Mouse (Mus musculus) small intestine, adult 2 months (tissue): ENCODE measurements around the gene Noto.

Experiments
- CTCF ChIP-seq: fragments of 200-500 bp; IDR thresholded peaks from 2 replicates; pipeline ENCODE4 v1.5.1; 2012; ENCODE audit warnings: low read depth, mild to moderate bottlenecking, control low read depth, inconsistent platforms, low read length, moderate library complexity, mixed read lengths; ENCODE audit not compliant: insufficient replicate concordance, insufficient read length; ENCODE audit errors: extremely low read depth
- POLR2A ChIP-seq: fragments of 200-500 bp; IDR thresholded peaks from 2 replicates; pipeline ENCODE4 v1.6.1; 2012; ENCODE audit warnings: low read depth, mild to moderate bottlenecking, control low read depth, inconsistent platforms, low read length, moderate library complexity

DNA sequence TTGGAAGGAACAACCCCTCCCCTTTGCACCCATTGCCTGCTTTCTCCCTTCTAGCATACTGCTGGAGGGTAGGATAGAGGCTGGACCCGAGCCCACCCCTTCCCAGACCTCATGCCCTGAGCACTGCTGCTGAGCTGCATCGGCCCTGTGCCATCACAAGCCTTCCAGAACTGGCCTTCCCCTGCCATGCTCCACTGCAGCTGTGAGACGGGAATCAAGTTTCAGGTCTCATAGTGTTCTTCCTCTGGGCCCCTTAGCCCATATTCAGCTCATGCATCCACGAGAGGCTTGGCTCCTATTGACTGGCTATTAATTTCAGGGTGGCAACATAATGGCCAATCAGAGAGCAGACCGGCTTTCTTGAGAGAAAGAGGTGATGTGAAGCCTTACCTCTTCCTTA, 21.6 kb downstream of the Noto start:
- TF ChIP-seq CTCF (no peak), POLR2A (no peak)
